Mouse (Mus musculus): ENCODE measurements around the gene Igfals. TPM values are rescaled to one million over a fixed set of nuclear protein-coding genes. Genes with fewer than 3 reads are reported as not detected.

The Igfals gene
- polyA plus RNA-seq, 2 experiments, result 3.4 to 4.7 TPM

- no peaks in the 10 kb centered on the region for H3K9me3 ChIP-seq (ENCODE audit: control insufficient read depth, low read length)
- peaks cover 14 to 19% of the 10 kb centered on the region in 2 experiments for H3K4me1 ChIP-seq (replicated peaks; ENCODE audit: control insufficient read depth in 2 of 2, insufficient read depth in 2 of 2, low read length in 1 of 2)
- peak overlapping the region; percentile 89 for H3K4me2 ChIP-seq (ENCODE audit: low read depth)
- WGBS (ENCODE audit: insufficient replicate concordance), result 59% methylated on average over 18 of the region's 18 CpGs
- H3K9ac ChIP-seq (replicated peaks), result peak overlapping the region; percentile 81
- peak overlapping the region; percentile 52 for H3K27ac ChIP-seq
- TF ChIP-seq CTCF (IDR thresholded peaks at IDR 0.05; ENCODE audit: low read depth) (no peak), EP300 (IDR thresholded peaks at IDR 0.05; ENCODE audit: low read depth) (no peak)
- H3K36me3 ChIP-seq (replicated peaks; ENCODE audit: control insufficient read depth, insufficient read depth, low read depth), result peaks cover 66% of the 10 kb centered on the region
- H3K27me3 ChIP-seq (ENCODE audit: control insufficient read depth, insufficient read depth, low read length), result no peaks in the 10 kb centered on the region
- DNase-seq (ENCODE audit: low read depth in 3 of 3, low spot score in 3 of 3) (no peak), ATAC-seq (ENCODE audit: insufficient read depth) (no peak)
- H3K4me3 ChIP-seq (ENCODE audit: insufficient read depth in 1 of 2, low read depth in 2 of 2, low read length in 2 of 2), result peak overlapping the region; percentile 85 to 96
These were observed 21.7 kb downstream of the Igfals start for GRCm38 (mm10) chr17:24887291-24888080.

DNA sequence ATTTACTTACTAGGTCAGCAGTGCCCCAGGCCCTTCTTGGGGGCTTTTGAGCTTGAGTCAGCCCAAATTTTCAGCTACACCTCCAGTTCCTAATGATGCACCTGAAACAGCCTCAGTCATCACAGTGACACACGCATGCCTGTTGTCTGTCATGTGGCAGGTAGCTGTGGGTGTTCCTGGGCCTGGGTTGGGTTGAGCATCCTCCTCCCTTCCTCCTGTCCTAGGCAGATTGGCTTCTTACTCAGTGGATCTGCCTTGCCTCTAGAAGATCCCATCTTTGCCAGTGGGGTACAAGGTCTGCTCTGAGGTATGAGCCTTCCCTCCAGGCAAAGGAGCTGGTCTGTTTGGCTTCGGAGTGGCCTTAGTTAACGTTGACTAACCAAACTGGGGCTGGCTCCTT lies 23.1 kb downstream of the Igfals start:
- Histone ChIP-seq H3K4me3 (ENCODE audit: insufficient read depth in 1 of 2, low read depth in 2 of 2, low read length in 2 of 2) (no peak overlapping the region), H3K9ac (replicated peaks) (no peak overlapping the region), H3K9me3 (ENCODE audit: control insufficient read depth, low read length) (no peaks in the 10 kb centered on the region), H3K4me2 (ENCODE audit: low read depth) (peak overlapping the region; percentile 89; the same call in 1 of the 2 replicates), H3K4me1 (replicated peaks; ENCODE audit: control insufficient read depth in 2 of 2, insufficient read depth in 2 of 2, low read length in 1 of 2) (peaks cover 14 to 22% of the 10 kb centered on the region in 2 experiments), H3K27me3 (ENCODE audit: control insufficient read depth, insufficient read depth, low read length) (no peaks in the 10 kb centered on the region), H3K36me3 (replicated peaks; ENCODE audit: control insufficient read depth, insufficient read depth, low read depth) (peaks cover 59% of the 10 kb centered on the region), H3K27ac (no peak overlapping the region)
- DNase-seq (ENCODE audit: low read depth in 3 of 3, low spot score in 3 of 3) (no peak), ATAC-seq (ENCODE audit: insufficient read depth) (no peak)
- TF ChIP-seq CTCF (IDR thresholded peaks at IDR 0.05; ENCODE audit: low read depth) (no peak), EP300 (IDR thresholded peaks at IDR 0.05; ENCODE audit: low read depth) (no peak)
- WGBS (ENCODE audit: insufficient replicate concordance), result 75% methylated on average over 3 of the region's 3 CpGs

DNA sequence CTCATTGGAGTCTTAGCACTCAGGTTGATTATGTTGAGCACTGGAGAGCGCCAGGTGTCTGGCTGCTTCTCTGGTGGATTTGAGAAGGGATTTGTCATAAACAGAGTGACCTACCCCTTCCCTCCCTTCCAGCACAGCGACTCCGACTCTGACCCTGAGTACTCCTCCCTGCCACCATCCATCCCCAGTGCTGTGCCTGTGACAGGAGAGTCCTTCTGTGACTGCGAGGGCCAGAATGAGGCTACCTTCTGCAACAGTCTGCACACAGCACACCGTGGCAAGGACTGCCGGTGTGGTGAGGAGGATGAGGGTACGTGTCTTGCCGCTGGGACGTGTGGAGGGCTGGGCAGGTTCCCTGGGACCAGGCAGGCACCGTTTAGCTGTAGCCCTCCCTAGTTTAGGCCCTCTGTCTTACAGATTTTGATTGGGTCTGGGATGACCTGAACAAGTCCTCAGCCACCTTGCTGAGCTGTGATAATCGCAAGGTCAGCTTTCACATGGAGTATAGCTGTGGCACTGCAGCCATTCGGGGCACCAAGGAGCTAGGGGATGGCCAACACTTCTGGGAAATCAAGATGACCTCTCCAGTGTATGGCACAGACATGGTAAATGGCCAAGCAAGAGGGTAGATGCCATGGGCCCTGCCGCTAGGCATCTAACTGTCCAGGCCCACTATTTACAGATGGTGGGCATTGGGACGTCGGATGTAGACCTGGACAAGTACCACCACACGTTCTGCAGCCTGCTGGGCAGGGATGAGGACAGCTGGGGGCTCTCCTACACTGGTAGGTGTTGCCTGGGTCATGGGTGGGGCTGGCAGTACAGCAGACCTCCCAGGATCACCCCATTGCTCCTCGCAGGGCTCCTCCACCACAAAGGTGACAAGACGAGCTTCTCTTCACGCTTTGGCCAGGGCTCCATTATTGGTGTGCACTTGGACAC lies 24.6 kb downstream of the Igfals start:
- Histone ChIP-seq H3K36me3 (replicated peaks; ENCODE audit: control insufficient read depth, insufficient read depth, low read depth) (peaks cover 49% of the 10 kb centered on the region), H3K4me2 (ENCODE audit: low read depth) (no peak overlapping the region), H3K9me3 (ENCODE audit: control insufficient read depth, low read length) (no peaks in the 10 kb centered on the region), H3K27ac (no peak overlapping the region), H3K4me3 (ENCODE audit: insufficient read depth in 1 of 2, low read depth in 2 of 2, low read length in 2 of 2) (no peak overlapping the region), H3K9ac (replicated peaks) (no peak overlapping the region), H3K27me3 (ENCODE audit: control insufficient read depth, insufficient read depth, low read length) (no peaks in the 10 kb centered on the region), H3K4me1 (replicated peaks; ENCODE audit: control insufficient read depth in 2 of 2, insufficient read depth in 2 of 2, low read length in 1 of 2) (peaks cover 12 to 17% of the 10 kb centered on the region in 2 experiments)
- TF ChIP-seq CTCF (IDR thresholded peaks at IDR 0.05; ENCODE audit: low read depth) (no peak), EP300 (IDR thresholded peaks at IDR 0.05; ENCODE audit: low read depth) (no peak)
- DNase-seq (ENCODE audit: low read depth in 3 of 3, low spot score in 3 of 3), result no peak
- no peak for ATAC-seq (ENCODE audit: insufficient read depth)
- WGBS (ENCODE audit: insufficient replicate concordance), result 84% methylated on average over 19 of the region's 19 CpGs

DNA sequence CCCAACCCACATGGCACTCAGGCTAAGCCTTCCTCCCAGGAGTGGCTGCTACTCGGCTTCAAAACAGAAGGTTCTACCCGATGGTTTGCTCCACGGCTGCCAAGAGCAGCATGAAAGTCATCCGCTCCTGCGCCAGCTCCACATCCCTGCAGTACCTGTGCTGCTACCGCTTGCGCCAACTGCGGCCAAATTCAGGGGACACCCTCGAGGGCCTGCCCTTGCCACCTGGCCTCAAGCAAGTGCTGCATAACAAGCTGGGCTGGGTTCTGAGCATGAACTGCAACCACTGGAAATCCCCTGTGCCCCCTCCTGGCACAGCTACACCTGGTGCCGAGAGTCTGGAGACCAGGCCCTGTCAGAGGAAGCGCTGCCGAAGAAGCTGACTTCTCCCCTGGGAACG lies 25.5 kb downstream of the Igfals start:
- no peaks in the 10 kb centered on the region for H3K9me3 ChIP-seq (ENCODE audit: control insufficient read depth, low read length)
- H3K9ac ChIP-seq (replicated peaks), result no peak overlapping the region
- DNase-seq (ENCODE audit: low read depth in 3 of 3, low spot score in 3 of 3) (no peak), ATAC-seq (ENCODE audit: insufficient read depth) (no peak)
- peaks cover 49% of the 10 kb centered on the region for H3K36me3 ChIP-seq (replicated peaks; ENCODE audit: control insufficient read depth, insufficient read depth, low read depth)
- no peak overlapping the region for H3K27ac ChIP-seq
- TF ChIP-seq CTCF (IDR thresholded peaks at IDR 0.05; ENCODE audit: low read depth) (no peak), EP300 (IDR thresholded peaks at IDR 0.05; ENCODE audit: low read depth) (no peak)
- no peak overlapping the region for H3K4me2 ChIP-seq (ENCODE audit: low read depth)
- peaks cover 18 to 21% of the 10 kb centered on the region in 2 experiments for H3K4me1 ChIP-seq (replicated peaks; ENCODE audit: control insufficient read depth in 2 of 2, insufficient read depth in 2 of 2, low read length in 1 of 2)
- 91% methylated on average over 13 of the region's 13 CpGs for WGBS (ENCODE audit: insufficient replicate concordance)
- H3K27me3 ChIP-seq (ENCODE audit: control insufficient read depth, insufficient read depth, low read length), result no peaks in the 10 kb centered on the region
- H3K4me3 ChIP-seq (ENCODE audit: insufficient read depth in 1 of 2, low read depth in 2 of 2, low read length in 2 of 2), result no peak overlapping the region

GRCm38 (mm10) chr17:24892785-24893184 lies 27.0 kb downstream of the Igfals start:
- 89% methylated on average over 12 of the region's 12 CpGs for WGBS (ENCODE audit: insufficient replicate concordance)
- TF ChIP-seq CTCF (IDR thresholded peaks at IDR 0.05; ENCODE audit: low read depth) (no peak), EP300 (IDR thresholded peaks at IDR 0.05; ENCODE audit: low read depth) (no peak)
- peaks cover 53% of the 10 kb centered on the region for H3K36me3 ChIP-seq (replicated peaks; ENCODE audit: control insufficient read depth, insufficient read depth, low read depth)
- ATAC-seq (ENCODE audit: insufficient read depth), result no peak
- no peak overlapping the region for H3K4me2 ChIP-seq (ENCODE audit: low read depth)
- H3K27me3 ChIP-seq (ENCODE audit: control insufficient read depth, insufficient read depth, low read length), result no peaks in the 10 kb centered on the region
- H3K4me1 ChIP-seq (replicated peaks; ENCODE audit: control insufficient read depth in 2 of 2, insufficient read depth in 2 of 2, low read length in 1 of 2), result peaks cover 18 to 21% of the 10 kb centered on the region in 2 experiments
- H3K9ac ChIP-seq (replicated peaks), result no peak overlapping the region
- H3K9me3 ChIP-seq (ENCODE audit: control insufficient read depth, low read length), result no peaks in the 10 kb centered on the region
- no peak for DNase-seq (ENCODE audit: low read depth in 3 of 3, low spot score in 3 of 3)
- no peak overlapping the region for H3K4me3 ChIP-seq (ENCODE audit: insufficient read depth in 1 of 2, low read depth in 2 of 2, low read length in 2 of 2)
- no peak overlapping the region for H3K27ac ChIP-seq
